Comparison of ENCODE assay signal across 8 mouse cellular contexts in genomic region chrX:73717667-73718066, GRCm38 (mm10). TPM values are rescaled to one million over a fixed set of nuclear protein-coding genes. Genes with fewer than 3 reads are reported as not detected.
DNase-seq lines count a peak whose midpoint lies in the region; ATAC-seq and TF ChIP-seq lines count a peak whose summit lies in the region.

No protein-coding gene starts in this region.

- peaks cover 32% of the 10 kb centered on the region for H3K4me1 ChIP-seq in embryonic facial prominence, embryonic 13.5 days
- H3K4me1 ChIP-seq in heart, embryonic 15.5 days (replicated peaks), result peaks cover 37% of the 10 kb centered on the region
- H3K4me1 ChIP-seq in limb, embryonic 12.5 days (replicated peaks), result peaks cover 19% of the 10 kb centered on the region; the same call in 1 of the 2 replicates
- peaks cover 38% of the 10 kb centered on the region for H3K4me1 ChIP-seq in midbrain, embryonic 13.5 days (replicated peaks)
- peaks cover 14% of the 10 kb centered on the region for H3K4me1 ChIP-seq in thymus, adult 2 months (replicated peaks; ENCODE audit: control insufficient read depth, insufficient read depth, low read length)

- 71% methylated on average over 11 of the region's 11 CpGs for WGBS in embryonic facial prominence, embryonic 13.5 days
- 73% methylated on average over 11 of the region's 11 CpGs for WGBS in heart, embryonic 15.5 days
- 61% methylated on average over 11 of the region's 11 CpGs for WGBS in limb, embryonic 12.5 days
- WGBS in midbrain, embryonic 13.5 days, result 74% methylated on average over 11 of the region's 11 CpGs
- WGBS in thymus, adult 2 months, result 11% methylated on average over 11 of the region's 11 CpGs

- 0 out of 2 replicates have a peak overlapping the region, but pooled peaks have one; percentile 83 for H3K27ac ChIP-seq in embryonic facial prominence, embryonic 13.5 days
- peak overlapping the region; percentile 34; the same call in 1 of the 2 replicates for H3K27ac ChIP-seq in heart, embryonic 15.5 days
- H3K27ac ChIP-seq in limb, embryonic 12.5 days, result no peak overlapping the region; the same call in 1 of the 2 replicates
- H3K27ac ChIP-seq in midbrain, embryonic 13.5 days, result no peak overlapping the region
- peak overlapping the region; percentile 94 for H3K27ac ChIP-seq in thymus, adult 2 months (ENCODE audit: control insufficient read depth, insufficient read depth, low read length)

- TF ChIP-seq CTCF in thymus, adult 2 months (IDR thresholded peaks at IDR 0.05; ENCODE audit: borderline replicate concordance, control insufficient read depth, extremely low read depth, insufficient read depth, low read length, poor library complexity), result no peak

- no peaks in the 10 kb centered on the region; the same call in 1 of the 2 replicates for H3K36me3 ChIP-seq in embryonic facial prominence, embryonic 13.5 days
- no peaks in the 10 kb centered on the region; the same call in 1 of the 2 replicates for H3K36me3 ChIP-seq in heart, embryonic 15.5 days
- H3K36me3 ChIP-seq in limb, embryonic 12.5 days, result peaks cover 5% of the 10 kb centered on the region; the same call in 1 of the 2 replicates
- H3K36me3 ChIP-seq in midbrain, embryonic 13.5 days, result no peaks in the 10 kb centered on the region
- peaks cover 6% of the 10 kb centered on the region; the same call in 1 of the 2 replicates for H3K36me3 ChIP-seq in thymus, adult 2 months (ENCODE audit: control insufficient read depth, insufficient read depth, low read length)

- no peak for TF ChIP-seq POLR2A in thymus, adult 2 months (IDR thresholded peaks at IDR 0.05; ENCODE audit: control insufficient read depth, extremely low read depth, insufficient read depth, low read length, poor library complexity)

- peak overlapping the region; percentile 67 for H3K4me2 ChIP-seq in embryonic facial prominence, embryonic 13.5 days
- peak overlapping the region; percentile 73 for H3K4me2 ChIP-seq in heart, embryonic 15.5 days
- H3K4me2 ChIP-seq in limb, embryonic 12.5 days, result peak overlapping the region; percentile 63
- peak overlapping the region; percentile 67 for H3K4me2 ChIP-seq in midbrain, embryonic 13.5 days (replicated peaks)

- H3K4me3 ChIP-seq in embryonic facial prominence, embryonic 13.5 days, result peak overlapping the region; percentile 58
- peak overlapping the region; percentile 59 for H3K4me3 ChIP-seq in heart, embryonic 15.5 days
- H3K4me3 ChIP-seq in limb, embryonic 12.5 days (replicated peaks), result peak overlapping the region; percentile 53
- H3K4me3 ChIP-seq in midbrain, embryonic 13.5 days (replicated peaks), result peak overlapping the region; percentile 47
- peak overlapping the region; percentile 82 for H3K4me3 ChIP-seq in thymus, adult 2 months (ENCODE audit: control insufficient read depth, insufficient read depth, low read length)

- no peaks in the 10 kb centered on the region for H3K9me3 ChIP-seq in embryonic facial prominence, embryonic 13.5 days
- no peaks in the 10 kb centered on the region for H3K9me3 ChIP-seq in heart, embryonic 15.5 days (replicated peaks)
- H3K9me3 ChIP-seq in limb, embryonic 12.5 days, result no peaks in the 10 kb centered on the region
- H3K9me3 ChIP-seq in midbrain, embryonic 13.5 days, result no peaks in the 10 kb centered on the region

- peak overlapping the region; percentile 77 for H3K9ac ChIP-seq in embryonic facial prominence, embryonic 13.5 days
- H3K9ac ChIP-seq in heart, embryonic 15.5 days, result peak overlapping the region; percentile 56; the same call in 1 of the 2 replicates
- peak overlapping the region; percentile 34; the same call in 1 of the 2 replicates for H3K9ac ChIP-seq in limb, embryonic 12.5 days (replicated peaks)
- H3K9ac ChIP-seq in midbrain, embryonic 13.5 days (replicated peaks), result no peak overlapping the region

- H3K27me3 ChIP-seq in embryonic facial prominence, embryonic 13.5 days, result peaks cover 4% of the 10 kb centered on the region; the same call in 1 of the 2 replicates
- no peaks in the 10 kb centered on the region for H3K27me3 ChIP-seq in heart, embryonic 15.5 days
- peaks cover 23% of the 10 kb centered on the region for H3K27me3 ChIP-seq in limb, embryonic 12.5 days
- H3K27me3 ChIP-seq in midbrain, embryonic 13.5 days, result no peaks in the 10 kb centered on the region
- no peaks in the 10 kb centered on the region for H3K27me3 ChIP-seq in thymus, adult 2 months (ENCODE audit: control insufficient read depth, insufficient read depth, low read length)

- no peak for ATAC-seq in embryonic facial prominence, embryonic 13.5 days (ENCODE audit: insufficient number of reproducible peaks, insufficient read depth, low FRiP score, low TSS enrichment, low read depth)
- ATAC-seq in heart, embryonic 15.5 days (replicated peaks; ENCODE audit: insufficient number of reproducible peaks, insufficient read depth, low FRiP score, low read depth), result no peak
- ATAC-seq in limb, embryonic 12.5 days (ENCODE audit: insufficient number of reproducible peaks, insufficient read depth, low FRiP score, low TSS enrichment, low read depth), result no peak
- no peak for ATAC-seq in midbrain, embryonic 13.5 days

- peak; percentile 11 for DNase-seq in ovary, postnatal 36 days (ENCODE audit: low spot score)
- no peak for DNase-seq in ovary, postnatal 10 days (ENCODE audit: low spot score)
- peak; percentile 40 for DNase-seq in thymus, adult 2 months
- DNase-seq in adipocyte (ENCODE audit: low spot score), result no peak

RNA-seq across cellular contexts. Expression of gene Abcd1, which starts 1.3 kb away (rescaled TPM):
- 13.9 and 15.4 TPM in 2 replicates for polyA plus RNA-seq in embryonic facial prominence, embryonic 13.5 days (2015; fragmentation: Nextera tagmentation; extraction: Ambion mirVana)
- 13.1 and 17.4 TPM in 2 replicates for polyA plus RNA-seq in heart, embryonic 15.5 days (2015; fragmentation: Nextera tagmentation; extraction: Ambion mirVana)
- polyA plus RNA-seq in limb, embryonic 12.5 days (2016; fragmentation: Nextera tagmentation; extraction: Ambion mirVana), result 12.5 and 13.2 TPM in 2 replicates
- polyA plus RNA-seq in midbrain, embryonic 13.5 days (2015; fragmentation: Nextera tagmentation; extraction: Ambion mirVana), result 9.6 and 11.8 TPM in 2 replicates
- polyA plus RNA-seq in thymus, adult 2 months (2012; rRNA removed), result 73.8 and 76.3 TPM in 2 replicates

RNA-seq across cellular contexts. Expression of gene Bcap31, which starts 1.7 kb away (rescaled TPM):
- polyA plus RNA-seq in embryonic facial prominence, embryonic 13.5 days (2015; fragmentation: Nextera tagmentation; extraction: Ambion mirVana), result 208 and 226 TPM in 2 replicates
- 163 and 175 TPM in 2 replicates for polyA plus RNA-seq in heart, embryonic 15.5 days (2015; fragmentation: Nextera tagmentation; extraction: Ambion mirVana)
- 154 and 167 TPM in 2 replicates for polyA plus RNA-seq in limb, embryonic 12.5 days (2016; fragmentation: Nextera tagmentation; extraction: Ambion mirVana)
- polyA plus RNA-seq in midbrain, embryonic 13.5 days (2015; fragmentation: Nextera tagmentation; extraction: Ambion mirVana), result 116 and 118 TPM in 2 replicates
- polyA plus RNA-seq in thymus, adult 2 months (2012; rRNA removed), result 45.8 and 54.4 TPM in 2 replicates

RNA-seq across cellular contexts. Expression of gene Plxnb3, which starts 39.2 kb away (rescaled TPM):
- 0.41 and 0.46 TPM in 2 replicates for polyA plus RNA-seq in embryonic facial prominence, embryonic 13.5 days (2015; fragmentation: Nextera tagmentation; extraction: Ambion mirVana)
- 0.57 and 0.75 TPM in 2 replicates for polyA plus RNA-seq in heart, embryonic 15.5 days (2015; fragmentation: Nextera tagmentation; extraction: Ambion mirVana)
- 0.21 and 0.22 TPM in 2 replicates for polyA plus RNA-seq in limb, embryonic 12.5 days (2016; fragmentation: Nextera tagmentation; extraction: Ambion mirVana)
- 0.07 and 0.08 TPM in 2 replicates for polyA plus RNA-seq in midbrain, embryonic 13.5 days (2015; fragmentation: Nextera tagmentation; extraction: Ambion mirVana)
- polyA plus RNA-seq in thymus, adult 2 months (2012; rRNA removed), result 0.46 and 0.86 TPM in 2 replicates

RNA-seq across cellular contexts. Expression of gene Slc6a8, which starts 44.7 kb away (rescaled TPM):
- polyA plus RNA-seq in embryonic facial prominence, embryonic 13.5 days (2015; fragmentation: Nextera tagmentation; extraction: Ambion mirVana), result 9.7 and 10.1 TPM in 2 replicates
- polyA plus RNA-seq in heart, embryonic 15.5 days (2015; fragmentation: Nextera tagmentation; extraction: Ambion mirVana), result 7.5 and 8.1 TPM in 2 replicates
- polyA plus RNA-seq in limb, embryonic 12.5 days (2016; fragmentation: Nextera tagmentation; extraction: Ambion mirVana), result 7.3 and 7.6 TPM in 2 replicates
- 6.3 and 6.4 TPM in 2 replicates for polyA plus RNA-seq in midbrain, embryonic 13.5 days (2015; fragmentation: Nextera tagmentation; extraction: Ambion mirVana)
- 38.1 and 44.5 TPM in 2 replicates for polyA plus RNA-seq in thymus, adult 2 months (2012; rRNA removed)

RNA-seq across cellular contexts. Expression of gene Srpk3, which starts 56.5 kb away (rescaled TPM):
- polyA plus RNA-seq in embryonic facial prominence, embryonic 13.5 days (2015; fragmentation: Nextera tagmentation; extraction: Ambion mirVana), result 3.0 and 3.5 TPM in 2 replicates
- polyA plus RNA-seq in heart, embryonic 15.5 days (2015; fragmentation: Nextera tagmentation; extraction: Ambion mirVana), result 82.3 and 85.7 TPM in 2 replicates
- 9.6 and 12.9 TPM in 2 replicates for polyA plus RNA-seq in limb, embryonic 12.5 days (2016; fragmentation: Nextera tagmentation; extraction: Ambion mirVana)
- 1.3 and 1.4 TPM in 2 replicates for polyA plus RNA-seq in midbrain, embryonic 13.5 days (2015; fragmentation: Nextera tagmentation; extraction: Ambion mirVana)
- 4.9 and 5.4 TPM in 2 replicates for polyA plus RNA-seq in thymus, adult 2 months (2012; rRNA removed)

Comparison
In these comparisons a context has a peak if more than half of its experiments do, and no peak if none do; other contexts are left out.
1. DNase-seq: peak in ovary, postnatal 36 days (single experiment) and thymus, adult 2 months (single experiment); none in ovary, postnatal 10 days (single experiment) and adipocyte (single experiment).
2. H3K27ac ChIP-seq: peak in embryonic facial prominence, embryonic 13.5 days (single experiment), heart, embryonic 15.5 days (single experiment) and thymus, adult 2 months (single experiment); none in limb, embryonic 12.5 days (single experiment) and midbrain, embryonic 13.5 days (single experiment).
3. Peak in every context shown above with its lines, with median percentiles within 50 percentile points of each other: H3K4me2 ChIP-seq and H3K4me3 ChIP-seq.